Mouse (Mus musculus) large intestine, adult 2 months (tissue): ENCODE measurements at regions not wholly inside any gene's neighbourhood (a gene's known extent, or its start where the extent isn't known, plus 50 kb on each side); places are given as distances from the start of the nearest gene placed in this dataset.

Source experiments
- DNase-seq: peaks from one replicate; pipeline ENCODE4 v3.0.0-alpha.2; 2012; ENCODE audit warnings: low read depth, low spot score
- WGBS: fragments of 180-500 bp; shearing (Covaris S2); methylation state at CpG from one replicate; pipeline ENCODE4 v1.1.7; 2018; 5-methylcytosine and 5-hydroxymethylcytosine counted together

DNA sequence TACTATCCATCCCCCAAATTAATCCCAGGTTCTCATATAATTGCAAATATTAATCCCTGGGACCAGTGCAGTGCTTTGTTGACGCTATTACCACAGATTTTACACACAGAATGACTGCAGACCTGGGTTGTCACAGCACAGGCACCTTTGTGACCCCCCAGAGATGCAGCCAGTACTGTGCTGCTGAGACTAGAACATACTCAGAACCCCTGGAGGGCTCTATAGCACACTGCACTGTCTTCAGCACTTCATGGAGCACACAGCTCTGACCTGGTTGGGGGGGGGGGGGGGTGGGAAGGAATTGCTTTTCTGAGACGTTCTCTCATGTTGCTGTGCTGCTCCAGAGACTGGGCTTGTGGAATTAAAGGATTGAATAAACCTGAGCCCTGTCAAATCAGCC lies 154.9 kb upstream of the Gm34302 start:
- WGBS: 42% methylated on average over 2 of the region's 2 CpGs

DNA sequence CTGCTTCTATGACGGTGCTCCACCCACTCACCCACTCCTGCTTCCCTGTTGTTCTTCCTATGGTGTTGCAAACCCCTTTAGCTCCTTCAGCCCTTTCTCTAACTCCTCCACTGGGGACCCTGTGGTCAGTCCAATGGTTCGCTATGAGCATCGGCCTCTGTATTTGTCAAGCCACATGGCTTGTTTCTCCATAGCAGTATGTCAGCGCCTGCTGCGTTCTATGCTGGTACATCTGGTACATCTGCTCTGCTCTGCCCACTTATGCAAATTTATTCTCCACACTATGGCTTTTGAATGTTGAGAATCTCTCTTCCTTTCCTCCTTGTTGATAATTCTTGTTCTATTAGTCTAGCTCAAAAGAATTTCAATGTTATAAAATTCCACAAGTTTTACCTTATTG lies 154.2 kb upstream of the Gm34302 start:
- no peak for DNase-seq
- WGBS: 85% methylated on average over 5 of the region's 5 CpGs

More for the DNA sequence above, 154.9 kb upstream of the Gm34302 start:
- no peak for DNase-seq

DNA sequence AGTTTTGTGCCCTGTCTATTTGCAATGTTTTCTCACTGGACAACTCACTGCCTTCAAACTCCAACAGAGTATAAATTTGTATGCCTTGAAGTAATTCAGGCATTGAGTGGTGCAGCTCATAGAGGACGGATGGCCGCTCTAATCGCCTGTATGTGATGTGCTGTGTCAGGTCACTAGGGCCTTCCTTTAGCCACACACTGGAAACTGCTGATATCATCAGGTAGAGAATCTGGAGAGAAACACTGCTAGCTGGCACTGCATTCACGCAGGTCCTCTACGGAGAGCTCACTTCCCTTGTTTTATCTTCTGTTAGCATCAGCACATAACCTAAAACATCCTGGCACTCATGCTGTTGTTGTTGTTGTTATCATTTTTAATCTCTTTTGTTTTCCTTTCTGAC lies 144.0 kb upstream of the Gm34302 start:
- 85% methylated on average over 5 of the region's 5 CpGs for WGBS
- no peak for DNase-seq

DNA sequence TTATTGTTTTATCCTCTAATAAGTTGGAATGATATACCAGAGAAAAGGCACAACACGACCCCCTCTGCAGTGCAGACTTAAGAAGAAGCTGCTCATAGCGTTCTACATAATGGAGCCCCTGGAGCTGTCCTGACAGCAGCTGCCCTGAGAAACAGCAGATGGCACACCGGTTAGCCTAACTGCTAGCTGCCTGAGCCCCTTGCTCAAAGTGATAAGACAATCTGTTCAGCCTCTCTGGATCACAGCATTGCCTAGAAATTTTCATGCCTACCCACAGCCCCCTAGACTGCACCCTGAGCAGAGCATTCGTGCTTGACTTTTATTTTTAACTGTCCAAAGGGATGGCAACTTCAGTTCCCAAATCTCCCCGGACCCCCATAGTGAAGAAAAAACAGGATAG lies 132.4 kb upstream of the Gm34302 start:
- WGBS: 35% methylated on average over 5 of the region's 5 CpGs
- DNase-seq: no peak

DNA sequence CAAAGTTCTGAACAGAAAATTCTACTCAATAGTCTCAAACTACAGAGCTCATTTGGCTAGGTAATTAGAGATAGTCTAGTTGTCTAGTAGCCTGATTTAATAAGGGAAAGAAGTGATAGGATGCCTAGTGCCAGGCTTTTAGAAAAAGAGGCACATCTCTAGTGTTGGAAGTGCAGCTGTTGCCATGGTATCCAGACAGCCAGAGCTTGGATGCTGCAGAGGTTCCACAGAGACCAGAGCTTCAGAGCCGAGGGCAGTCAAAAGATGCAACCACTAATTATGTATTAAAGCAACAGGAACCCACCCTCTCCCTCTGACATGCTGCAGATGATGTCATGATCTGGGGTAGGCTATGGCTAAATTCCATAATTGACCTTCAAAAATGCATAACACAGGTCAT lies 130.0 kb upstream of the Gm34302 start:
- 52% methylated on average over 1 of the region's 1 CpGs for WGBS
- DNase-seq: no peak

DNA sequence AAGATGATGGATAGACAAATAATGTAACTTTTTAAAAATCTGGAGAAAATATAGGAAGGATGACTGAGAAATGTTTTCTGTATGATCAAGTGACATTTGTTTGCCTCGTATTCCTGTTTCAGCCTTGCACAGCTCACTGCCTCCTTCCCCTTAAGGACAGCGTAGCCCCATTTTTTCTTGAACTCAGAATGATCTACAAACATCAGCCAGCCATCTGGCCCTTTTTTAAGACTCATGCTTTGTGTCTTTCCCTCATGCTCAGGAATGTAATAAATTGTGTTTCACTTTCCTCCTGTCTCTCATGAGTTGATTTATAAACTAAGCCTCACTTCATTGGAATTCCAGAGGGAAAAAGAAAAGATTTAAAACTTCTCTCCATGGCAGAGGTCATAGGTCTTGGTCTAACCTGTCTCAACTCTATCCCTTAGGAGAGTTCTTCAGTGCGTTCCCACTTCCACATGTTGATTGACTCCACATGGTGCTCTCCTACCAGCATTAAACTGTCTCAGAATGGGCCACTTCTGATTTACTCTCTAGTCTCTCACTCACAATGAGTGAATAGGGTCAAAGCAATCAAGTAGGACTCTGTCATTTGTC lies 129.2 kb upstream of the Gm34302 start:
- no peak for DNase-seq
- whole genome bisulfite sequencing: 54% methylated on average over 3 of the region's 3 CpGs

DNA sequence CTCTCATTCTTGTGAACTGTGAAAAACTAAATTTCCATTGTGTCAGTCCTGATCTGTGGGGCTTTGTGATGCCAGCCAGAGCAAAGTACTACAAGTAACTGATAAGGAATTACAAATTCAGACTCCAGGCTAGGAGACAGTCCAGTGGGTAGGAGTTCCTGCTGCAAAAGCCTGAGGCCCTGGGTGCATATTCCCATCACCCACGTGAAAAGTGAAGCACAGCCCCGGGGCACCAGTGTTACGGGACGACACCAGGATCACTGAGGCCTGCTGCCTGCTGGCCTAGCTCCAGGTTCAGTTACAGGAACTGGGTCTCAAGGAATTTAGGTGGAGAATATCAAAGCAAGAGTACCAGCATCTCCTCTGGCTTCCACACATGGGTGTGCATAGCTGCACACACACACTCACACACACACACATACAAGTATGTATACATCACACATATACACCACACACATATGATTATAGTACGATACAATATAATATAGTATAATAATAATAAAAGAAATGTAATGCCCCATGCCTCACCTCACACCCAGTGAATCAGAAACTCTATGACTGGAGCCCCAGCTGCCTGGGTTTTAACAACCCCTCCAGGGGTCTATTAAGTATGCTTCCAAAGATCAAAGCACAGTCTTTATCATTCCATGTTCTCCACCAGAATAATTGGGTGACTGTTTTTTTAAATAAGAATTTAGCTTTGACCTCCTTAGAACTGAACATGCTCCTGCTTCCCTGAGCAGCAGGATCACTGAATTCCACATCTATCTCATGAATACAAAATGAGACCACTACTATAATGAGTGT lies 126.6 kb upstream of the Gm34302 start:
- WGBS: 41% methylated on average over 5 of the region's 5 CpGs
- no peak for DNase-seq

DNA sequence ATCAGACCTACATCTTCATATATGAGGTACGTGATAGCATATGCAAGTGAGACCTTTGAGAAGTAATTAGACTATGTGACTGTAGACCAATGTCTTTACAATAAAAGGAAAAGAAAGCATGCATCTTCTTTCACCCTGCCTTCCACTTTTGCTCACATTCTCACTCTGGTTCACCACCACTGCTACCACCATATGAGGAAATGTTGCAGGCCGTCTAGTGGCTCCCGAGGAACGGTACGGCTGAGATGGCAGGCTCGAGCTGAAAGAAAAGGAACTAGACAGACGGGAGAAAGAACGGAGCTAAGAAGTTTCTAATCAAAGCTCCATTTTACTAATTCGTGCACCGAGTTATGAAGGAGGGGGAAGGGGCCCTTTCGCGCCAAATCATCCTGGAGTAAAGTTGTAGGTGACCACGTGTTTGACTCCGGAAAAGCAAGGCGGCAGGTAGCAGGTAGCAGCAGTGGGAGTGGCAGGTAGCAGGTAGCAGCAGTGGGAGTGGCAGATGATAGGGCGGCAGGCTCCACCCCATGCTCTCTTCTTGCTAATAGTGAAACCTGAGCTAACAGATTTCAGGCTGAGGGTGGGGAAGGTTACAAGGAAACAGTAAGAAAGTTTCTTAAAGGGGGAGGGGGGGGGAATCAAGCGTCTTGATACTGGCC lies 125.9 kb upstream of the Gm34302 start:
- peak; percentile 10 for DNase-seq
- WGBS: 14% methylated on average over 17 of the region's 17 CpGs

DNA sequence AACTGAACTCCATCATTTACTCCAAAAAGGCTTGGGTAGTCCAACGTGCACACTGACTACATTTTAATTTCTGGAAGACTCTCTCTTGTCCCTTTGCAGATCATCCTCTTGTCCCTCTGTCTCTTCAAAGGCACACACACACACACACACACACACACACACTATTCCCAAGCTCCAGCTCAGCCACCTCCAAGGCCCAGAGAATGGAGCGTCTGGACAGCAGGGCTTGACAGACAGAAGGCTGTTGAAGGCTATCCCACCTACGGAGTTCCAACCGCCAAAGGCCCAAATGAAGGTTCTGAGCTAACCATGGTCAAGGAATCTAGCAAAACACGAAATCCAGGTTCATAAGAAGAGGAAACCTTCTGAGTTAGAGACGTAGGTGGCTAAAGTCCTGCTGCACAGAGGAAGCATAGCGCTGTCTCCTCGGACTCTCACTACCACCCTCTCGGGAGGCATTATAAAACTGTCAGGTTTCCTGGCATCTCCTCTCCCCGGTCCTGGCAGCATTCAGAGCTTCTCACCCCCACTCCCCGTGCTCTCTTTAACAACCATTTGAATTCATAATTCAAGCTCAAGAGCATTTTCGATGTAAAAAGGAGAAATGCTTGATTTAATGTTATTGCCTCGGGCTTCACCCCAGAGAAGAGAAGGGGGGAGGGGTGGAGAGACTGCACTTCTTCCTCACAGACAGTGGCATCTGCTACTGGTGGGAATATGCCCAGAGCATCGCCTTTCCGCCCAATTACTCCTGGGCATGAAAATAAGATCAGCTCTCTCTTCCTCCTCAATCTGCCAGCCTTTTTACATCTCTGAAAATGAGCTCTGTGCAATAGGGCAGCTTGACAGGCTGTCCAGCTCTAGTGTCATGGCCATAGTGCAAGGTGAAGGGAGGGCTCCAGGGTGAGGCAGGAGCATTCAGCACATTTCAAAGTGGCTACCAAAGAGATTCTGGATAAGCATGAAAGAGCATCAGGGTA lies 99.3 kb upstream of the Gm34302 start:
- 71% methylated on average over 15 of the region's 15 CpGs for WGBS
- DNase-seq: no peak

DNA sequence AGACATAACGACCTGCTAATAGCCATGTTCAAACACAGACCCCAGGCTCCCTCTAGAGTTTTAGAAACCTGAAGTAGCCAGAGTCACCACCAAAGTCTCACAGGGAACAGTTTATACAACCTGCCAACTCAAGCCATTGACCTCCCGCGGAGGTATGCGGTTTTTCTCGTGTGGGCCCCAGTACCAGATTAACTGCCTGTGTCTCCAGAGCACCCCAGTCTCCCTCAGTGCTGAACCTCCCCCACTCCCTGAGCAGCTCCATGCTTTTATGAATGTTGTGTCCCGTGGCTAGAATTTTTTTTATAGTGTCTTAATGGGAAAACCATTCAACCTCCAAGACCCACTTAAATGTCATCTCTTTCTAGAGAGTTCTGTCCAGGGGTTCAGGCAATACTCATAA lies 98.5 kb upstream of the Gm34302 start:
- no peak for DNase-seq

DNA sequence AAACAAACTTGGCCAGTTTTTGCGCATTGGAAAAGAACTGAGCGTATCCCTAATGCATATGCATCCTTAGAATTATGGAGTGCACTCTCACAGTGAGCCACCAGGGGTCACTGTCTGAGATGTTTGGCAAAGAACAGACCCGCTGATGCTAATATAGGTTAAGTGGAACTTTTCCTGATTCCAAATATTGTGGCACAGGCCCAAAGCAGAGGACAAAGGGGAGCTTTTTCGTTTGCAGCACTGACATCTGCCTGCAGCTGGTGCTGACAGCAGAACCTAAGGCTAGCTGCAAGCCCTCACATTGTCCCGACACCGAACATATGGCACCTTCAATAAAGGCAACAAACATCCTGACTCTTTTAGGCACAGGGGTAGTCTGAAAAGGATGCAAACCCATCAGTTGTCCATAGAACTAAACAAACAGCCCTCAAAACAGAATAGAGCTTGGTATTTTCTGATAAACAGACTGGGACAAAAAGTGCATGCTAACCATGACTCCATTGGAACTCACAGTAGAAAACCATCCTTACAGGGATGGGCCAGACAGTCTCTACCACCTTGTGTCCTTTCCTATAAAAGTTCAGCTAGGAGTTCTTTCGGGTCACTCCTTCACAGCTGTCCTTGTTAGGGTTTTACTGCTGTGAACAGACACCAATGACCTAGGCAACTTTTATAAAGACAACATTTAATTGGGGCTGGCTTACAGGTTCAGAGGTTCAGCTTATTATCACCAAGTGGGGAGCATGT lies 87.1 kb upstream of the Gm34302 start:
- DNase-seq: no peak
- 41% methylated on average over 7 of the region's 7 CpGs for WGBS

More for the DNA sequence above, 98.5 kb upstream of the Gm34302 start:
- 42% methylated on average over 6 of the region's 6 CpGs for WGBS

DNA sequence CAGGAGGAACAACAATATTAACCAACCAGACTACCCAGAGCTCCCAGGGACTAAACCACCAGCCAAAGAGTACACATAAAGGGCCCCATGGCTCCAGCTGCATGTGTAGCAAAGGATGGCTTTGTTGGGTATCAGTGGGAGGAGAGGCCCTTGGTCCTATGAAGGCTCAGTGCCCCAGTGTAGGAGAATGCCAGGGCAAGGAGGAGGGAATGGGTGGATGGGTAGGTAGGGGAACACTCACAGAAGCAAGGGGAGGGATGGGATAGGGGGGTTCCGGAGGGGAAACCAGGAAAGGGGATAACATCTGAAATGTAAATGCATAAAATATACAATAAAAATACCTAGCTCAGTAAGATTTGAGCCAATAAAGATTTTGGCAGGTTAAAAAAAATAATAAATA lies 86.4 kb upstream of the Gm34302 start:
- WGBS: 88% methylated on average over 1 of the region's 1 CpGs

DNA sequence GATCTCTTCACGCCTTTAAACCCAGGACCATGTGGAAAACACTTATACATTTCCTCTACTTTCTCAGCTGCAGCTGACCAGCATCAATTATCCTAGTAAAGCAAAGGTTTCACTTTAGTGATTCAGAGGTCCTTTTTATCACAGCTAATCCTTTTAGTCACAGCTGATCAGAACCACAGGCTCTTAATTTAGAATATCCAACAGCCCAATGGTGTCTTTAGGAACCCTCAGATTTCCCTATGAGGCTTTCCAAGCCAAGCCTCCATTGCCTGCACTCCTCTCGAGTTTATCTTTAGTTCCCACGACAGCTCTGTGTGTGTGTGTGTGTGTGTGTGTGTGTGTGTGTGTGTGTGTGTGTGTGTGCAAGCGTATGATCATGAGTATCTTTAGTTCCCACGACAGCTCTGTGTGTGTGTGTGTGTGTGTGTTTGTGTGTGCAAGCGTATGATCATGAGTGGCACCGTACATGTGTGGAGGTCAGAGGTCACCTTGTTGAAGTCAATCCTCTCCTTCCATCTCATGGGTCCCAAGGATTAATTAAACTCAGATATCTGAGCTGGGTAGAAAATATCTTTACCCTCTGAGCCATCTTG lies 85.4 kb upstream of the Gm34302 start:
- DNase-seq: no peak
- 70% methylated on average over 7 of the region's 7 CpGs for WGBS

More for the DNA sequence above, 86.4 kb upstream of the Gm34302 start:
- DNase-seq: no peak

DNA sequence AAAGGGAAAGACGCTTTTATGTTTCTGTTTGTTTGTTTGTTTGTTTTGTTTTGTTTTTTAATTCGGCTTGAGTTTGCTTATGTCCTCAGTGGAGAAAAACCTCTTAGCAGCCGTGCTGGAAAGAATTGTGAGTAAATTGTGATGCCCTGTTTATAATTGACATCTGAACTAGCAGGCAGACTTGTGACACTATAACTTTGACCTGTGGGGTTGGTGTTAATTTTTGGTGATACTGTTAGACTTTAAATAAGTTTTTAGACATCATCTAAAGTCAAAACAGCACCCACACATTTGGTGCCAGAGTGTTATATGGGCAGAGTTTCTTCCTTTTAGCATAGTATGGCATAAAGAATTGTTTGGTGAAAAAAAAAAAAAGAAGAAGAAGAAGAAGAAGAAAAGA lies 84.0 kb upstream of the Gm34302 start:
- WGBS: 76% methylated on average over 3 of the region's 3 CpGs
- no peak for DNase-seq

DNA sequence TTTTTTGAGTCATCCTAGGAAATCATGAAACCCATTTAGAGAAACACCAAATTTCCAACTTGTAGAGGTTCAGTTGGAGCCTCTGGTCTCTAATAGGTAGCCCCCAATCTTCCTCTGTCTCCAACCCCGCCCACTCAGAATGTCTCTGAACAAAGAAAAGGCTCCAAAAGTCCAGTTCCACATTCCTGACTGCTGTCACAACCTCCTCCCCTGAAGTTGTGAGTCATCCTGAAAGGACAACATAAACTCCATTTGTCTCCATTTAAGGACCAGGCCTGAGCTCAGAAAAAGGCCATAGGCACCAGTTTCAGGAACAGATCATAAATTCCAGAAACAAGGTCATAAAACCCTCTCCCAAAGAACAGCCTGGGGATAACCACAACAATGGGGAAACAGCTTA lies 79.4 kb upstream of the Gm34302 start:
- 66% methylated on average over 1 of the region's 1 CpGs for WGBS
- no peak for DNase-seq

DNA sequence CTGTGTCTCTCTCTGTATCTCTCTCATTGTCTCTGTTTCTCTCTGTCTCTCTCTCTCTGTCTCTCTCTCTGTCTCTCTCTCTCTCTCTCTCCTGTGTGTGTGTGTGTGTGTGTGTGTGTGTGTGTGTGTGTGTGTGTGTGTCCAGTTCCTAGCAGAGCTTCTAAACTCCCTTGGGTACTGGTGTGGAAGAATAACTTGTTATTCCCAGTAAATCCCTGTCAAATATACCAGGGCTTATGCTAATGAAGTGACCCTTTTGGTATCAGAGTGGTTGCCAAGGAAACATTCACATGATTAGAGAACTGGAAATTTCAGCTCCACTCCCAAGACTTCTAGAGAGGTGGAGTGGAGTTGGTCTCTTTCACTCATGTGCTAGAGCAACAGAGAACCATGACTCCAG lies 78.9 kb upstream of the Gm34302 start:
- DNase-seq: no peak

DNA sequence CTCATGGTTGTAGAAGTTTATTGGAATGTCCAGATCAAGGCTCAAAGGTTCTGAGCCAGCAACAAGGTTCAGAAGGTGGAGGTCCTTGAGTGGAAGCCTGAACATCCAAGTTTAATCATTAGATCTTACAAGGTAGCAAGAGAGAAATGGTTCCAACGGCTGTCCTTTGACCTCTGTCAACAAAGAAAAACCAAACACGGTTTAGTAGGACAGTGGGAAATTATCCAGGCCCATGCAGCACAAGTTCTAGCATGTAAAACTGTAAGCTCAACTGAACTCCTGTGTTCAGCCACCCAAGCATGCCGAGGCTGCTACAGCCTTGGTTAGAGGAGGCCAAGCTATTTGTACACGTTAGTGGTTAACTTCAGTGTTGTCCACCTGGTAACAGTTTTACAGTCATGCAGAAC lies 77.1 kb upstream of the Gm34302 start:
- DNase-seq: no peak
- 34% methylated on average over 4 of the region's 4 CpGs for WGBS

DNA sequence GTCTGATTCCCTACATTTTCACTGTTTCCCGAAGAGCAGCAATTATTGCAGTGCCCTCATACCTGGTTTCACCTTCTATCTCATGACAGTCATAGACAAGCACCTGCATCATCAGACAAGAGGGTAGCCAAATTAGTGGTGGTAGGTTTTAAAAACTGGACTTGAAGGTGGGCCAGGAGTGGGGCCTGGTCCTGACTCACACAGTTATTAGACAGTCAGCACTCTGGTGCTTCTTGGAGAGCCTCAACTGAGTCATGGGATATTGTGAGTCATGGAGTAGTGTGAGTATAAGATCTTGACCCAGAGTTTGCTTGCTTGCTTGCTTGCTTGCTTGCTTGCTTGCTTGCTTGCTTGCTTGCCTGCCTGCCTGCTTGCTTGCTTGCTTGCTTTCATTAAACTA lies 73.1 kb upstream of the Gm34302 start:
- 78% methylated on average over 1 of the region's 1 CpGs for WGBS
- no peak for DNase-seq

DNA sequence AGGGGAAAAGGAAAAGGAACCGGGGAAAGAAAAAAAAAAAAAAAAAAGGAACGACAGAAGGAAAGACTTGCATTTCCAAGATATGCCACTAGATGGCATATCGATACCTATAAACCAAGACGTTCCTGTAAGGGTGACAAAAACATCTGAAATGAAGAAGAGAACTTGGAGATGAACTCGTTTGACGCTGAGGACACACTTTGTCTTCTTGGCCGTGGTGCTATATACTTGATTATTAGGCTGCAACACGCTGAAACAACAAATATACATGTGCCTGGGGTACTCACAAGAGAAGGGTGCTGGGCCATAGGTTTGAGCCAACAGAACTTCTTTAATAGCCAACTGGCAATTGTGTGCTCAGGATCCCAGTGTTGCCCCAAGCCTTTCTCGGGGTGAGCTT lies 71.2 kb upstream of the Gm34302 start:
- no peak for DNase-seq
- WGBS: 3% methylated on average over 9 of the region's 9 CpGs
